Mouse (Mus musculus): ENCODE results near the gene Gm266. TPM values are rescaled to one million over a fixed set of nuclear protein-coding genes. Genes with fewer than 3 reads are reported as not detected.

The Gm266 gene
- polyA plus RNA-seq (2016; fragmentation: Nextera tagmentation; extraction: Ambion mirVana), result 11.0 and 12.8 TPM in 2 replicates

DNA sequence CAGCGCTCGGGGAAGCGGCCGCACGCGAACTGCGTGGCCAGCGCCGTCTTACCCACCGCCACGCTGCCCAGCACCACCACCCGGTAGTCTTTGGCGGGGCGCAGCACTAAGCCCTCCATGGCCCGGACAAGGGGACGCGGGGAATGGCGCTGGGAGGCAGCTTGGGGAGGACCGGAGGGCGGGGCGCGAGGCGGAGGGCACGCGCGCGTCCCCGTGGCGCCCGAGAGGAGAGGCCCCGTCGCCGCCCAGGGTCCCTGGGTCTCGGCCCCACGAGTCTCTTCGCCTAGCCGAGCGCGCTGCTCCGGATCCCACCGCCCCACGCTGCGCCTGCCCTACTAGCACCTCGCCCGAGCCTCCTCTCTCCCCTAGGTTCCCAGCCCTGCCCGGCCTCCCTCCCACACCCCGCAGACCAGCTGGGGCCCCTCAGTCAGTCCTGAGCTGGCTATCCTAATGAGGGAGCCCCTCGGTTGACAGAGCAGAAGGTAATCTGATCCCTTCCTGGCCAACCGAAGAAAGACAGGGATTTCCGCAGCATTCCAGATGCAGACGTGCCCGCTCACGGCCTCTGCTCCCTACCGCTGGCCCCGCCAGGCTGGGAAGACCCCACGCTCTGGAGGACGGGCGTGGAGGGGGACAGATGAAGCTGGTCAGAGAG is at the start of gene Gm266:
Gene Gm266 (minus strand): TSS at position 172 of the 655 bp plus-strand sequence.
- peak; percentile 84 for ATAC-seq (ENCODE audit: insufficient number of reproducible peaks, insufficient read depth, low FRiP score, low TSS enrichment, low read depth)
- under 1% methylated on average over 43 of the region's 58 CpGs for WGBS
- Histone ChIP-seq H3K27ac (no peak within 1 kb of the TSS), H3K4me1 (replicated peaks) (peaks cover 43% of the 10 kb centered on the region), H3K36me3 (no peaks in the 10 kb centered on the region), H3K9ac (replicated peaks) (peak within 1 kb of the TSS; percentile 58), H3K27me3 (peaks cover 73% of the 10 kb centered on the region), H3K4me2 (peak within 1 kb of the TSS; percentile 87), H3K9me3 (no peaks in the 10 kb centered on the region), H3K4me3 (replicated peaks) (peak within 1 kb of the TSS; percentile 52)

- no peaks in the 10 kb centered on the region for H3K27me3 ChIP-seq
- ATAC-seq (ENCODE audit: insufficient number of reproducible peaks, insufficient read depth, low FRiP score, low TSS enrichment, low read depth), result no peak
- WGBS, result 45% methylated on average over 6 of the region's 6 CpGs
- H3K4me2 ChIP-seq, result no peak overlapping the region
- H3K36me3 ChIP-seq, result peaks cover 13% of the 10 kb centered on the region
- no peak overlapping the region for H3K27ac ChIP-seq
- H3K4me3 ChIP-seq (replicated peaks), result no peak overlapping the region
- no peaks in the 10 kb centered on the region for H3K9me3 ChIP-seq
- no peak overlapping the region for H3K9ac ChIP-seq (replicated peaks)
- H3K4me1 ChIP-seq (replicated peaks), result peaks cover 25% of the 10 kb centered on the region
Measured at GRCm38 (mm10) chr12:111535281-111535680, 49.7 kb upstream of the Gm266 start.

DNA sequence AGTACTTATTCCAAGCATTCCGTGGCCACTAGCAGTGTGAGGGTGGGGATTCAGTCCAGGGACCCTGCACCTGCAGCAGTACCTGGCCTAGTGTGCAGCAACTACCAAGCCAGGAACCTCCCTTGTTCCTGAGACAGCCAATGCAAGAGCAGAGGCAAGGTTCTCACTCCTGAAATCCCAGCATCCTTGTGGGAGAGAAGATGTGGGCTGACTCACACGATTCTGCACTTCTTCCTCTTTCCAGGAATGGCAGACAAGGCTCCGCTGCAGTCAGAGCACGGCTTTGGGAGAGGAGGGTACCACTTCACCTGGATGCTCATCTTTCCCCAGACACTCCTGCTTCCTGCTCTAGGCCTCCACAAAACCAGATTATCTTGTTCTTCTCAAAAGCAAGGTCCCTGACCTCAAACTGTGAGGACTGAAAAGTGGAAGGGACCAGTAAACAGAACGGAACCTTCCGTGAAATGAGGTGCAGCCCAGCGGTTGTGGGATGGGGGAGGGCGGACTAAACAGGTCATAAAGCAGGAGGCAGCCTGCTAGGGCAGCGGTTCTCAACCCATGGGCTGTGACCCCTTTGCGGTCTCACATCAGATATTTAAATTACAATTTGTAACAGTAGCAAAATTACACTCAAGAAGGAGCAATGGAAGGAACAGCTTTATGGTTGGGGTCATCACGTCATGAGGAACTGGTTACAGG is 47.6 kb upstream of the Gm266 start:
- no peaks in the 10 kb centered on the region for H3K9me3 ChIP-seq
- no peak overlapping the region for H3K27ac ChIP-seq
- H3K4me3 ChIP-seq (replicated peaks), result no peak overlapping the region
- H3K4me1 ChIP-seq (replicated peaks), result peaks cover 13% of the 10 kb centered on the region
- H3K36me3 ChIP-seq, result no peaks in the 10 kb centered on the region
- H3K27me3 ChIP-seq, result 0 out of 2 replicates have a peak, but pooled peaks cover 3% of the 10 kb centered on the region
- H3K4me2 ChIP-seq, result no peak overlapping the region
- WGBS, result 57% methylated on average over 11 of the region's 11 CpGs
- no peak overlapping the region for H3K9ac ChIP-seq (replicated peaks)
- no peak for ATAC-seq (ENCODE audit: insufficient number of reproducible peaks, insufficient read depth, low FRiP score, low TSS enrichment, low read depth)

DNA sequence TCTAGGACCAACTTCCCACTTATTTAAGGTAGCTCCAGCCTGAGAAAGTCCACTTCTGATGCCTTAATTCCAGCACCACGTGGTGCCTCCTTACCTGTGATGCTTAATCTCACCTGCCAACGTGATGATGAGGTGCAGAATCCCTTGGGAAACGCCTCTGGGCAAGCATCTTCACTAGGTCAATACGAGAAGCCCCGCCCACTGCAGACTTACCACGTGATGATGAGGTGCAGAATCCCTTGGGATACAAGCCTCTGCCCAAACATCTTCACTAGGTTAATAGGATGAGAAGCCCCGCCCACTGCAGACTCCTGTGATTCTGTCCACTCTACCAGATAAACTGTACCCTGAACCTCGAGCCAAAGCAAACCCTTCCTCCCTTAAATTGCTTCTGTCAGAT is 43.6 kb upstream of the Gm266 start:
- Histone ChIP-seq H3K36me3 (no peaks in the 10 kb centered on the region), H3K9me3 (no peaks in the 10 kb centered on the region), H3K9ac (replicated peaks) (no peak overlapping the region), H3K27ac (no peak overlapping the region), H3K4me3 (replicated peaks) (no peak overlapping the region), H3K4me1 (replicated peaks) (no peaks in the 10 kb centered on the region), H3K4me2 (no peak overlapping the region), H3K27me3 (0 out of 2 replicates have a peak, but pooled peaks cover 8% of the 10 kb centered on the region)
- ATAC-seq (ENCODE audit: insufficient number of reproducible peaks, insufficient read depth, low FRiP score, low TSS enrichment, low read depth), result no peak
- WGBS, result 17% methylated on average over 8 of the region's 8 CpGs

DNA sequence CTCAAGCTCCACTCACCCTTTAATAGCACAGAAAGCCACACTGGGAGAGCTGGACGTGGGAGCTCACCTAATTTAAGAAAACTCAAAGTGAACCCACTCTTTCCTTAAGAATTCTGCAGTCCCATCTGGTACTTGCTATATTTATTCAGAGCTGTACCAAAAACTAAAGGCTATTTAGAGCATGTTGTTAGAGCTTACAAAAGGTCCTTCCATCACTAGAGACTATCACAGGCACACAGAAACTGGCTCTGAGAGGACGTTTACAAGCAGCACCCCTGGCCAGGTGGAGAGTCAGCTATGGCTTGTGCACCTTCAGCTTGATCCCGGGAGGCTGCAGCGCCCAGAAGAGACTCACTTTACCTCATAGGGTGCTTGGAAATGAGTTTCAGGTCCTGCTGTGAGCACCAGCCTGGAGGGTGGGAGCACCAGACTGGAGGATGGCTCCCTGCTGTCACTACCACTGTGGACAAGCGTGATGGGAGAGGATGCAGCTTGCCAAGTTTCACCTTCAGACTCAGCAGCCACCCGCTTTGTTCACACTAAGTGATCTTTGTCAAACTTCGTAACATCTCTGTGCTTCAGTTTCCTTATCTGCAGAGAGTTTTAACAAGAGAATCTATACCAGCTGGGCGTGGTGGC is 42.1 kb upstream of the Gm266 start:
- Histone ChIP-seq H3K27ac (no peak overlapping the region), H3K27me3 (0 out of 2 replicates have a peak, but pooled peaks cover 8% of the 10 kb centered on the region), H3K4me2 (no peak overlapping the region), H3K4me1 (replicated peaks) (no peaks in the 10 kb centered on the region), H3K4me3 (replicated peaks) (no peak overlapping the region), H3K9ac (replicated peaks) (no peak overlapping the region), H3K9me3 (peaks cover 4% of the 10 kb centered on the region; the same call in 1 of the 2 replicates), H3K36me3 (no peaks in the 10 kb centered on the region)
- 62% methylated on average over 8 of the region's 8 CpGs for WGBS
- no peak for ATAC-seq (ENCODE audit: insufficient number of reproducible peaks, insufficient read depth, low FRiP score, low TSS enrichment, low read depth)

DNA sequence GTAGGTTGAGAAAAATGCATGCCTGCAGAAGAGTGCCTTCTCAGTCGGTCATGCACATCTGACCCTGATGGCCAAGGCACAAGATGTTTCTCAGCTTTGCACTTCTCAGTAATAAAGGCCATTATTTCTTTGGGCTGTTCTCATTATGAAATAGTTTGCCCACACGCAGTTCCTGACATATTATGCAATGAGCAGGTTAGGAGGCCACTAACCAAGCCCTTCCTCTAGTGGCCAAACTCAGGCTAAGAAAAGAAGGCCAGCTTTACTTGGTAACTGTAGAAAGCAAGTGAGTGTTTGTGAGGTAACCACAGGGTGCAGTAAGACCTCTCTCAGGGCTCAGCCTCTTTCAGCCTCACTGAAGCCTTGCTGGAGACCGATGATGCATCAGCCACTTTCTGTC is 39.3 kb upstream of the Gm266 start:
- ATAC-seq (ENCODE audit: insufficient number of reproducible peaks, insufficient read depth, low FRiP score, low TSS enrichment, low read depth), result no peak
- H3K27me3 ChIP-seq, result 0 out of 2 replicates have a peak, but pooled peaks cover 8% of the 10 kb centered on the region
- H3K4me3 ChIP-seq (replicated peaks), result no peak overlapping the region
- WGBS, result 85% methylated on average over 3 of the region's 3 CpGs
- H3K27ac ChIP-seq, result no peak overlapping the region
- peaks cover 18% of the 10 kb centered on the region for H3K9me3 ChIP-seq
- no peaks in the 10 kb centered on the region for H3K4me1 ChIP-seq (replicated peaks)
- H3K36me3 ChIP-seq, result no peaks in the 10 kb centered on the region
- no peak overlapping the region for H3K4me2 ChIP-seq
- no peak overlapping the region for H3K9ac ChIP-seq (replicated peaks)

GRCm38 (mm10) chr12:111524469-111524868 is 38.8 kb upstream of the Gm266 start:
- Histone ChIP-seq H3K9ac (replicated peaks) (no peak overlapping the region), H3K27ac (no peak overlapping the region), H3K9me3 (peaks cover 18% of the 10 kb centered on the region), H3K36me3 (no peaks in the 10 kb centered on the region), H3K4me2 (no peak overlapping the region), H3K27me3 (0 out of 2 replicates have a peak, but pooled peaks cover 8% of the 10 kb centered on the region), H3K4me1 (replicated peaks) (no peaks in the 10 kb centered on the region), H3K4me3 (replicated peaks) (no peak overlapping the region)
- 54% methylated on average over 1 of the region's 1 CpGs for WGBS
- no peak for ATAC-seq (ENCODE audit: insufficient number of reproducible peaks, insufficient read depth, low FRiP score, low TSS enrichment, low read depth)

DNA sequence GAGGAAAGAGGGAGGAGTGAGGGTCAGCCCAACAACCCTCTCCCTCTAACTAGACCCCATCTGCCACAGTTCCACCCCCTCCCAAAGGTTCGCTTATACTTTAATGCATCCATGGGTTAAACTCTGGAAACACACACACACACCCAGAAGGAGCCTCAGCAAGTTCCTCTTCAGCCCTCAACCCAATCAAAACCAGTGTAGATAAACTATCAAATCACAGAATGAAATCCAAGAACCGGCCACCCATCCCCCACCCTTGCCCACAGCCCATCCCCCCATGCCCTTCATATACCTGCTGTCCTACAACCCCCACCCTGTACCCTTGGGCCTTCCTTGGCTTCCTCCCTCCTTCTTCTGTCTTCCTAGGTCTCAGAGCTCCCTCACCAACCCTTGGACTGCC is 35.4 kb upstream of the Gm266 start:
- no peaks in the 10 kb centered on the region for H3K4me1 ChIP-seq (replicated peaks)
- no peaks in the 10 kb centered on the region for H3K27me3 ChIP-seq
- H3K27ac ChIP-seq, result no peak overlapping the region
- no peak for ATAC-seq (ENCODE audit: insufficient number of reproducible peaks, insufficient read depth, low FRiP score, low TSS enrichment, low read depth)
- H3K9ac ChIP-seq (replicated peaks), result no peak overlapping the region
- no peak overlapping the region for H3K4me3 ChIP-seq (replicated peaks)
- H3K9me3 ChIP-seq, result peaks cover 18% of the 10 kb centered on the region
- WGBS, result 93% methylated on average over 2 of the region's 2 CpGs
- H3K36me3 ChIP-seq, result no peaks in the 10 kb centered on the region
- H3K4me2 ChIP-seq, result no peak overlapping the region

DNA sequence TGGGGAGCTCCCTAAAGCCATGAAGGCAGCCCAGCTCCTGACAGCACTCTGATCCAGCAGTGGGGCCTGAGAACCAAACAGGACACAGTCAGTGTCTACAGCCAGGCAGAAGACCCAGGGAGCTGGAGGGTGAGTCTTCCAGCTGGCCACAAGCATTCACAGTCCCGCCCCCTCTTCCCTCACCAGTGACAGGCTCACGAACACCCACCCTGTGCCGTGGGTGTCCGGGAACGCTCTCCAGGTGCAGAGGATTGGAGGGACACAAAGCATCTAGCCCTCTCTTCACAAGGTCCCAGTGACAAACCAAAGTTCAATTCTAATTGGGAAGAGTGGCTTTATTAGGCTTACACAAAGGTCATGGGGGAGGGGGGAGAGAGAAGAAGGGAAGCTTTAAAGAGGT is 34.2 kb upstream of the Gm266 start:
- no peak overlapping the region for H3K4me2 ChIP-seq
- no peak overlapping the region for H3K9ac ChIP-seq (replicated peaks)
- H3K4me1 ChIP-seq (replicated peaks), result no peaks in the 10 kb centered on the region
- no peak overlapping the region for H3K4me3 ChIP-seq (replicated peaks)
- ATAC-seq (ENCODE audit: insufficient number of reproducible peaks, insufficient read depth, low FRiP score, low TSS enrichment, low read depth), result no peak
- no peak overlapping the region for H3K27ac ChIP-seq
- H3K9me3 ChIP-seq, result peaks cover 18% of the 10 kb centered on the region
- H3K36me3 ChIP-seq, result no peaks in the 10 kb centered on the region
- H3K27me3 ChIP-seq, result no peaks in the 10 kb centered on the region
- 59% methylated on average over 5 of the region's 5 CpGs for WGBS

GRCm38 (mm10) chr12:111518391-111518790 is 32.8 kb upstream of the Gm266 start:
- Histone ChIP-seq H3K9me3 (peaks cover 18% of the 10 kb centered on the region), H3K27ac (no peak overlapping the region), H3K4me1 (replicated peaks) (no peaks in the 10 kb centered on the region), H3K4me2 (no peak overlapping the region), H3K4me3 (replicated peaks) (no peak overlapping the region), H3K27me3 (no peaks in the 10 kb centered on the region; the same call in 1 of the 2 replicates), H3K9ac (replicated peaks) (no peak overlapping the region), H3K36me3 (no peaks in the 10 kb centered on the region)
- ATAC-seq (ENCODE audit: insufficient number of reproducible peaks, insufficient read depth, low FRiP score, low TSS enrichment, low read depth), result no peak
- WGBS, result 89% methylated on average over 9 of the region's 9 CpGs

DNA sequence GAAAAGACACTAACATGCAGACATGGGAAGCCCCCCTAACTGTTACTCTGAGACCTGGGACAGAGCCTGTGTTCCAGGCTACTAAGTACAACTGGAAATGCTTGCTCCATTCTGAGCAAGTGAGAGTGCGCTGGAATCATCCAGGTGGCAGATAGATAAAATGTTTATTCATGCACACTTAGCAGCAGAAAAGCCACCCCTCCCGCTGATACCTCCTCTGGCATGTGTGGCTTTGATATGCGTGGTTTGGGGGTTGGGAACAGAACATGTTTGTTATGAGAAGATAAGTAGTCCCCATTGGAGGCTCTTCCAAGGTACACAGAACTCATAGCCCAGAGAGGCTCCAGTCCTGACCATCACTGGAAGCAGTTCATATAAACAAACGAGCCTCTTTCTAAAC is 32.3 kb upstream of the Gm266 start:
- no peak overlapping the region for H3K9ac ChIP-seq (replicated peaks)
- H3K4me1 ChIP-seq (replicated peaks), result no peaks in the 10 kb centered on the region
- no peak overlapping the region for H3K4me2 ChIP-seq
- H3K27ac ChIP-seq, result no peak overlapping the region
- no peak overlapping the region for H3K4me3 ChIP-seq (replicated peaks)
- no peaks in the 10 kb centered on the region for H3K36me3 ChIP-seq
- WGBS, result 71% methylated on average over 4 of the region's 4 CpGs
- H3K9me3 ChIP-seq, result peaks cover 15% of the 10 kb centered on the region
- no peaks in the 10 kb centered on the region; the same call in 1 of the 2 replicates for H3K27me3 ChIP-seq
- ATAC-seq (ENCODE audit: insufficient number of reproducible peaks, insufficient read depth, low FRiP score, low TSS enrichment, low read depth), result no peak
